Mouse (Mus musculus): Measurements from ENCODE around the gene Rsad1. TPM values are rescaled to one million over a fixed set of nuclear protein-coding genes. Genes with fewer than 3 reads are reported as not detected.

Gene Rsad1
- polyA plus RNA-seq, 1 experiment from 2014 or later: 1.6 TPM

DNA sequence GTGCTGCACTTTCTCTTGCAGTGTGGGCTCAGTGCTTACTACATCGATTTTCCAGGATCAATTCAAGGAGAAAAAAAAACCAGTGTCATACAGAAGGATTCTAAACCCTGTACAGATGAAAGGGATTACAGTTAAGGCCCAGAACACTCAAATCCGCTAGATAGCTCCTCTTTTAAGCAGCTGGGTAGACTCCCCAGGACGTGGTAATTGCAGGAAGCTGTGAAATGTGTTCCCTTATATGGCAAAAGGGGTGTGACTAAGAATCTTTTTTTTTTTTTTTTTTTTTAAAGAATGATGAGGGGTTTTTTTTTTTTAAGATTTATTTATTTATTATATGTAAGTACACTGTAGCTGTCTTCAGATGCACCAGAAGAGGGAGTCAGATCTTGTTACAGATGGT lies 20.2 kb downstream of the Rsad1 start:
- 36% methylated on average over 3 of the region's 3 CpGs for WGBS
- Histone ChIP-seq H3K36me3 (ENCODE audit: insufficient read depth, low read length) (no peaks in the 10 kb centered on the region), H3K4me3 (ENCODE audit: low read depth, low read length) (no peak overlapping the region), H3K9ac (replicated peaks; ENCODE audit: low read depth) (no peak overlapping the region), H3K27me3 (replicated peaks; ENCODE audit: insufficient read depth, low read length) (no peaks in the 10 kb centered on the region), H3K4me2 (replicated peaks; ENCODE audit: low read depth, low read length) (no peak overlapping the region), H3K9me3 (ENCODE audit: low read length) (no peaks in the 10 kb centered on the region), H3K4me1 (ENCODE audit: insufficient read depth, low read depth, low read length) (no peaks in the 10 kb centered on the region), H3K27ac (ENCODE audit: low read length) (no peak overlapping the region)
- peak; percentile 25 for DNase-seq (ENCODE audit: low spot score)
- TF ChIP-seq CTCF (IDR thresholded peaks at IDR 0.05) (no peak), EP300 (IDR thresholded peaks at IDR 0.05) (no peak)
- ATAC-seq: no peak

DNA sequence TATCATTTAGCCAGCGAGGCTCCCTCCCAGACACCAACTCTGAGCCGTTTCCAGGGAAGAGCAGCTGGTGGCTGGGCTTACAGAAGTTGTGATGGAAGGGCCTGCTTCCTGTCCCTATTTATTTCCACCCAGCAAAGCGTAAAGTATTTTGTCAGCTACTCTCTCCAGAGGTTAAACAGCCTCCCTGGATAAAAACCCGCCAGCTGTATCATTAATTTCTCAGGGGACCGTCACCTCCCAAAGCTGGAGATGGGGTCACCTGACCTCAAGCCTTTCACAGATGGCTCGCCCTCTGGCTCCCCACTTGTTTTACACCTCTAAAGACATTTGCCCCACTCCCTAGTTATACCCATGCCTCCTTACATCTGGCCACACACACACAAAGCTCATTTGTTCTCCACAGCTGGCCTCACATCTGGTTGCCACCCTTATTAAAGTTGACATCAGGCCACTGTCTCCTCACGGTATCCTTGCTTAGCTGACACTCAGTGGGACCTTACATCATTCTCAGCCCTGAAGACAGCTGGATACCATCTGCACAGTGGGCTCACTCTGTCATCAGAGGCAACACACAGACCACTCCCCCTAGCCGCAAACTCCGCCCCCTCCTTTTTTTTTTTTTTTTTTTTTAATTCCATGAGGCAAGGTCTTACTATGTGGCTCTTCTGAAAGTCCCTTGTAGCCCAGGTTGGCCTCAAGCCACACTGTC lies 22.7 kb downstream of the Rsad1 start:
- 49% methylated on average over 9 of the region's 9 CpGs for WGBS
- no peak overlapping the region for H3K9ac ChIP-seq (replicated peaks; ENCODE audit: low read depth)
- no peaks in the 10 kb centered on the region for H3K9me3 ChIP-seq (ENCODE audit: low read length)
- no peak overlapping the region for H3K4me3 ChIP-seq (ENCODE audit: low read depth, low read length)
- no peak for TF ChIP-seq CTCF (IDR thresholded peaks at IDR 0.05)
- no peak for TF ChIP-seq EP300 (IDR thresholded peaks at IDR 0.05)
- H3K27ac ChIP-seq (ENCODE audit: low read length): no peak overlapping the region
- H3K4me1 ChIP-seq (ENCODE audit: insufficient read depth, low read depth, low read length): no peaks in the 10 kb centered on the region
- DNase-seq (ENCODE audit: low spot score) (peak; percentile 53), ATAC-seq (peak; percentile 74)
- no peak overlapping the region for H3K4me2 ChIP-seq (replicated peaks; ENCODE audit: low read depth, low read length)
- H3K36me3 ChIP-seq (ENCODE audit: insufficient read depth, low read length): no peaks in the 10 kb centered on the region
- H3K27me3 ChIP-seq (replicated peaks; ENCODE audit: insufficient read depth, low read length): no peaks in the 10 kb centered on the region

DNA sequence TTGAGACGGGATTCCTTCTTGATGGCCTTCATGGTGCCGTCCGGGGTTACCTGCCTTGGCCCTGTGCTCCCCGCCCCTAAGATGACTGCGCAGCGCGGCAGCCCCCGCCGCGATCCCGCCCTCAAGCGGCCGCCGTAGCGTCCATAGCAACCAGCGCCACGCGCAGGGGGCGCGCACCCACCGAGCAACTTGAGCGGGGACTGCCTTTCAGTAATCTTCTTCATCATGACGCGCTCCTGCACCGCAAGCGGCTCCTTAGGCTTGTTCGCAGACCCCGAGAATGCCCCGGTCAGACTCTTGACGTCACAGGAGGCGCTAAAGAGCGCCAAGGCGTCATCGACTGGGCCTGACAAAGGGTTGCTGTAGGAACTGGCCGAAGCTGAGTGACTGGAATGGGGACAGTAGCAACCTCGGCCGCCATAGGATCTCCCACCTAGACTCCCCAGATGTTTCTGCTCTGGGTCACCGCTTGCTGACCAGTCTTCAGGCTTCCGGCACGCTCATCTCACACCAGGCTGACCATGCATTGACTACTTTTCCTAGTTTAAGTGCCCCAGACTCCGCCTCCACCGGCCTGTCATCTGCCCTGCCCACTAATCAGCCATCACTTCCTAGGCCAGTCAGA lies 27.7 kb downstream of the Rsad1 start, which contains the start of gene Mycbpap:
Mycbpap (minus strand) TSS at position 524 of the 625 bp plus-strand sequence.
- no peaks in the 10 kb centered on the region for H3K9me3 ChIP-seq (ENCODE audit: low read length)
- DNase-seq (ENCODE audit: low spot score) (peak; percentile 75), ATAC-seq (peak; percentile 77)
- peak within 1 kb of the TSS; percentile 89 for H3K4me2 ChIP-seq (replicated peaks; ENCODE audit: low read depth, low read length)
- no peak within 1 kb of the TSS for H3K27ac ChIP-seq (ENCODE audit: low read length)
- TF ChIP-seq EP300 (IDR thresholded peaks at IDR 0.05): no peak
- peak; percentile 39 for TF ChIP-seq CTCF (IDR thresholded peaks at IDR 0.05)
- H3K4me3 ChIP-seq (ENCODE audit: low read depth, low read length): peak within 1 kb of the TSS; percentile 45
- H3K27me3 ChIP-seq (replicated peaks; ENCODE audit: insufficient read depth, low read length): no peaks in the 10 kb centered on the region
- 2% methylated on average over 42 of the region's 42 CpGs for WGBS
- peak within 1 kb of the TSS; percentile 43 for H3K9ac ChIP-seq (replicated peaks; ENCODE audit: low read depth)
- H3K36me3 ChIP-seq (ENCODE audit: insufficient read depth, low read length): no peaks in the 10 kb centered on the region
- H3K4me1 ChIP-seq (ENCODE audit: insufficient read depth, low read depth, low read length): no peaks in the 10 kb centered on the region

DNA sequence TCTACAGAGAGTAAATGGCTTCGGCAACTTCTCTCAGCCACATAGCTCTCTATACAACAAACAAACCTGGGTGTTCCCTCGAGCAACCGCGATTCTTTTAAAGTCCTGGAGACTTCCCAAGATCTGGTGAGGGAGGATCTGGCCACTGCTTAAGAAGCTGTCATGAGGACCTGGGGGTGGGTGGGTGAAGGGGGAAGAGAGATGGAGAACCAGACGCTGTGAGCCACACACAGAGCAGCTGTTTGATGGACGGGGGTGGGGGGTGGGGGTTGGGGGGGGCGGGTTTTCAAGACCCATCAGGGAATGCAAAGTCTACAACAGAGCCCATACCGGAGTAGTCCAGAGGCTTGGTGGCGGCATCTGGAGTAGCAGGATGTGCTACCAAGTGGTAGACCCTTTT lies 35.6 kb downstream of the Rsad1 start:
- 36% methylated on average over 9 of the region's 9 CpGs for WGBS
- ATAC-seq: no peak
- TF ChIP-seq EP300 (IDR thresholded peaks at IDR 0.05) (no peak), CTCF (IDR thresholded peaks at IDR 0.05) (no peak)
- Histone ChIP-seq H3K4me3 (ENCODE audit: low read depth, low read length) (no peak overlapping the region), H3K4me1 (ENCODE audit: insufficient read depth, low read depth, low read length) (no peaks in the 10 kb centered on the region), H3K9me3 (ENCODE audit: low read length) (no peaks in the 10 kb centered on the region), H3K27me3 (replicated peaks; ENCODE audit: insufficient read depth, low read length) (no peaks in the 10 kb centered on the region), H3K36me3 (ENCODE audit: insufficient read depth, low read length) (no peaks in the 10 kb centered on the region), H3K4me2 (replicated peaks; ENCODE audit: low read depth, low read length) (no peak overlapping the region), H3K27ac (ENCODE audit: low read length) (no peak overlapping the region), H3K9ac (replicated peaks; ENCODE audit: low read depth) (no peak overlapping the region)
- no peak for DNase-seq (ENCODE audit: low spot score)

DNA sequence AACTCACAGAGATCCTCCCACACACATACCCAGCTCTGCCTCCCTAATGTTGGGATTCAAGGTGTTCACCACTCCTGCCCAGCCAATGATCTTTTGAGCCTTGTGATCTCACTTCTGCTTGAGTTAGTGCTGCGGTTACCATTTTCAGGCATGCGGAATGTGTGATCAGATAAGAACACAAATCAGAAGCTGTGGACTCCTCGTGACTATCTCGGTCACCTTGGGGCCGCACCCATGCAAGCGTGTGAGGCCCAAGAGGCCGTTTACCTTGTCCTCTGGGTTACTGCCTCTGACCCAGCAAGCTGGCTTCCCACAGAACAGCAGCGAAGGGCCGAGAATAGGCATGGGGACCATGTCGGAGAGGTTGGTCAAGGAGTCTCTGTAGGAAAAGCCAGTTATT lies 40.1 kb downstream of the Rsad1 start:
- 70% methylated on average over 10 of the region's 10 CpGs for WGBS
- Histone ChIP-seq H3K4me1 (ENCODE audit: insufficient read depth, low read depth, low read length) (no peaks in the 10 kb centered on the region), H3K4me2 (replicated peaks; ENCODE audit: low read depth, low read length) (no peak overlapping the region), H3K36me3 (ENCODE audit: insufficient read depth, low read length) (no peaks in the 10 kb centered on the region), H3K27ac (ENCODE audit: low read length) (no peak overlapping the region), H3K9ac (replicated peaks; ENCODE audit: low read depth) (no peak overlapping the region), H3K4me3 (ENCODE audit: low read depth, low read length) (no peak overlapping the region), H3K9me3 (ENCODE audit: low read length) (no peaks in the 10 kb centered on the region), H3K27me3 (replicated peaks; ENCODE audit: insufficient read depth, low read length) (no peaks in the 10 kb centered on the region)
- ATAC-seq: peak; percentile 54
- TF ChIP-seq EP300 (IDR thresholded peaks at IDR 0.05) (no peak), CTCF (IDR thresholded peaks at IDR 0.05) (no peak)
- peak; percentile 38 for DNase-seq (ENCODE audit: low spot score)

DNA sequence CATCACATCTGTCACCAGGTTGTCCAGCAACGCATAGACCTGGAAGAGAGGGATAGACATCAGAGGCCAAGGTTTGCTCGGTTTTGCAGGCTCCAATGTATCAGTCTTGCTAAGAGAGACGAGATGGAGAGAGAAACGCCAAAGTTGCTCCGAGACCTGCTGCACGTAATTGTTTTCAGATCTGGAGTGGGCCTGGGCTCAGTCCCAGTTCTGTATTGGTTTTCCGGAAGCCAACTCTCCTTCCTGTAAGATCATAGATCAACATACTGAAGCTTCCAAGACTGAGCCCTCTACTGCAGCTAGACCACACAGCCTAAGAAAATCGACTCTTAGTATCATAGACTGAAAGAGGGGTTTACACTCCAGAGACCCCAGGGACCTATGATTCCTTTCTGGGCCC lies 47.6 kb downstream of the Rsad1 start:
- Histone ChIP-seq H3K4me3 (ENCODE audit: low read depth, low read length) (no peak overlapping the region), H3K27me3 (replicated peaks; ENCODE audit: insufficient read depth, low read length) (no peaks in the 10 kb centered on the region), H3K27ac (ENCODE audit: low read length) (no peak overlapping the region), H3K4me2 (replicated peaks; ENCODE audit: low read depth, low read length) (no peak overlapping the region), H3K4me1 (ENCODE audit: insufficient read depth, low read depth, low read length) (0 out of 2 replicates have a peak, but pooled peaks cover 2% of the 10 kb centered on the region), H3K9me3 (ENCODE audit: low read length) (no peaks in the 10 kb centered on the region), H3K9ac (replicated peaks; ENCODE audit: low read depth) (no peak overlapping the region), H3K36me3 (ENCODE audit: insufficient read depth, low read length) (no peaks in the 10 kb centered on the region)
- no peak for DNase-seq (ENCODE audit: low spot score)
- WGBS: 57% methylated on average over 8 of the region's 8 CpGs
- ATAC-seq: no peak
- TF ChIP-seq CTCF (IDR thresholded peaks at IDR 0.05) (no peak), EP300 (IDR thresholded peaks at IDR 0.05) (no peak)

Measured in lung, postnatal 0 days (tissue).